ENCODE assay signal across 14 mouse cellular contexts in genomic region chr11:32232848-32233247, GRCm38 (mm10). TPM values are rescaled to one million over a fixed set of nuclear protein-coding genes. Genes with fewer than 3 reads are reported as not detected.
DNase-seq lines count a peak whose midpoint lies in the region; ATAC-seq and TF ChIP-seq lines count a peak whose summit lies in the region.
"Had no signal": no experiment of that assay in that cellular context is flagged by ENCODE, and none has a peak within 500 bp of the region (broad histone marks: within the 10 kb centered on the region; RNA-seq: fewer than 3 reads in every experiment).

No protein-coding gene starts in this region.

- peak; percentile 19; the same call in 1 of the 2 replicates for ATAC-seq in hindbrain, embryonic 16.5 days
- ATAC-seq in liver, embryonic 11.5 days (replicated peaks; ENCODE audit: low FRiP score): no peak
- ATAC-seq: activated CD4-positive, CD25-positive, alpha-beta regulatory T cell, adult 4 months; forebrain, postnatal 0 days had no signal

- no peak overlapping the region for H3K9ac ChIP-seq in hindbrain, embryonic 16.5 days (ENCODE audit: low read depth, low read length)
- H3K9ac ChIP-seq in liver, embryonic 11.5 days (ENCODE audit: low read depth, low read length): no peak overlapping the region
- H3K9ac ChIP-seq: embryonic facial prominence, embryonic 12.5 days; forebrain, postnatal 0 days had no signal

- TF ChIP-seq CTCF in layer of hippocampus, adult 2 months (conservative IDR thresholded peaks at IDR 0.05): no peak

- peaks cover 27% of the 10 kb centered on the region for H3K4me1 ChIP-seq in hindbrain, embryonic 16.5 days (ENCODE audit: control insufficient read depth, insufficient read depth, low read depth, low read length)
- no peaks in the 10 kb centered on the region for H3K4me1 ChIP-seq in liver, embryonic 11.5 days (replicated peaks; ENCODE audit: control insufficient read depth, insufficient read depth, low read length)

- H3K4me3 ChIP-seq in layer of hippocampus, adult 2 months: no peak overlapping the region
- no peak overlapping the region for H3K4me3 ChIP-seq in hindbrain, embryonic 16.5 days (ENCODE audit: low read length)
- H3K4me3 ChIP-seq in liver, embryonic 11.5 days (ENCODE audit: low read depth, low read length): no peak overlapping the region
- H3K4me3 ChIP-seq: embryonic facial prominence, embryonic 12.5 days had no signal

- peaks cover 11% of the 10 kb centered on the region for H3K36me3 ChIP-seq in hindbrain, embryonic 16.5 days (ENCODE audit: control insufficient read depth, insufficient read depth, low read length)
- H3K36me3 ChIP-seq in liver, embryonic 11.5 days (ENCODE audit: control insufficient read depth, insufficient read depth, low read length): peaks cover 43% of the 10 kb centered on the region

- H3K9me3 ChIP-seq in hindbrain, embryonic 16.5 days (ENCODE audit: control insufficient read depth, low read length): no peaks in the 10 kb centered on the region
- H3K9me3 ChIP-seq in liver, embryonic 11.5 days (ENCODE audit: control insufficient read depth, low read length): no peaks in the 10 kb centered on the region
- H3K9me3 ChIP-seq: embryonic facial prominence, embryonic 12.5 days had no signal

- H3K4me2 ChIP-seq in hindbrain, embryonic 16.5 days (ENCODE audit: low read length): no peak overlapping the region
- no peak overlapping the region for H3K4me2 ChIP-seq in liver, embryonic 11.5 days
- H3K4me2 ChIP-seq: embryonic facial prominence, embryonic 12.5 days had no signal

- H3K27me3 ChIP-seq in hindbrain, embryonic 16.5 days (replicated peaks; ENCODE audit: control insufficient read depth, insufficient read depth, low read length): no peaks in the 10 kb centered on the region
- H3K27me3 ChIP-seq in liver, embryonic 11.5 days (replicated peaks; ENCODE audit: control insufficient read depth, insufficient read depth, low read length): no peaks in the 10 kb centered on the region
- H3K27me3 ChIP-seq: embryonic facial prominence, embryonic 12.5 days had no signal

- DNase-seq in heart, adult 11 months: peak; percentile 90
- no peak for DNase-seq in heart, postnatal 14 days
- DNase-seq in layer of hippocampus, adult 2 months (ENCODE audit: low spot score in 2 of 2): no peak
- no peak for DNase-seq in layer of hippocampus, adult 9-10 months (ENCODE audit: low spot score)
- peak; percentile 29 for DNase-seq in cerebellum, adult 8-10 months
- DNase-seq in adrenal gland, postnatal 25 days: no peak
- DNase-seq in liver, embryonic 11.5 days (ENCODE audit: low spot score): no peak
- DNase-seq: forebrain, postnatal 0 days had no signal

- intact Hi-C loops in heart, postnatal 14 days (cut with DNase I): no loop called here

- WGBS in hindbrain, embryonic 16.5 days: 73% methylated on average over 10 of the region's 10 CpGs
- WGBS in liver, embryonic 11.5 days: 91% methylated on average over 10 of the region's 10 CpGs

- peak overlapping the region; percentile 28; the same call in 1 of the 2 replicates for H3K27ac ChIP-seq in layer of hippocampus, adult 2 months
- H3K27ac ChIP-seq in hindbrain, embryonic 16.5 days (ENCODE audit: low read depth, low read length): no peak overlapping the region
- no peak overlapping the region for H3K27ac ChIP-seq in liver, embryonic 11.5 days (ENCODE audit: low read depth, low read length)
- H3K27ac ChIP-seq: embryonic facial prominence, embryonic 12.5 days had no signal

RNA-seq across cellular contexts. Expression of gene Mpg, which starts 6.5 kb away (rescaled TPM):
- 1 to 10 TPM; 6.5 to 8.5 TPM for total RNA-seq in heart, postnatal 14 days (2021)
- total RNA-seq in layer of hippocampus, adult 2 months (2021): 10 to 100 TPM; 15.6 to 20.5 TPM
- polyA plus RNA-seq in hindbrain, embryonic 16.5 days (2015; fragmentation: Nextera tagmentation; extraction: Ambion mirVana): 34.7 and 35.0 TPM in 2 replicates
- 18.5 and 22.9 TPM in 2 replicates for total RNA-seq in adrenal gland, postnatal 25 days (2021)
- polyA plus RNA-seq in liver, embryonic 11.5 days (2014; fragmentation: Nextera tagmentation; extraction: Ambion mirVana): 29.6 and 30.8 TPM in 2 replicates

RNA-seq across cellular contexts. Expression of gene Rhbdf1, which starts 10.7 kb away (rescaled TPM):
- total RNA-seq in heart, postnatal 14 days (2021): 10 to 100 TPM; 22.3 to 23.3 TPM
- 10 to 100 TPM; 13.4 to 13.8 TPM for total RNA-seq in layer of hippocampus, adult 2 months (2021)
- polyA plus RNA-seq in hindbrain, embryonic 16.5 days (2015; fragmentation: Nextera tagmentation; extraction: Ambion mirVana): 27.1 and 28.7 TPM in 2 replicates
- total RNA-seq in adrenal gland, postnatal 25 days (2021): 27.6 and 27.9 TPM in 2 replicates
- 16.9 and 19.1 TPM in 2 replicates for polyA plus RNA-seq in liver, embryonic 11.5 days (2014; fragmentation: Nextera tagmentation; extraction: Ambion mirVana)
- total RNA-seq: megakaryocyte-erythroid progenitor cell, adult 5-6 weeks had no signal

RNA-seq across cellular contexts. Expression of gene Snrnp25, which starts 27.6 kb away (rescaled TPM):
- total RNA-seq in heart, postnatal 14 days (2021): 10 to 100 TPM; 11.4 to 11.5 TPM
- total RNA-seq in layer of hippocampus, adult 2 months (2021): 10 to 100 TPM; 20.6 to 22.4 TPM
- 45.6 and 49.9 TPM in 2 replicates for polyA plus RNA-seq in hindbrain, embryonic 16.5 days (2015; fragmentation: Nextera tagmentation; extraction: Ambion mirVana)
- total RNA-seq in adrenal gland, postnatal 25 days (2021): 11.3 and 15.4 TPM in 2 replicates
- 96.7 and 114 TPM in 2 replicates for polyA plus RNA-seq in liver, embryonic 11.5 days (2014; fragmentation: Nextera tagmentation; extraction: Ambion mirVana)

RNA-seq across cellular contexts. Expression of gene Il9r, which starts 32.8 kb away (rescaled TPM):
- under 1 TPM in 1 of 2 experiments, not detected in 1; 0.61 TPM for total RNA-seq in heart, postnatal 14 days (2021)
- total RNA-seq in layer of hippocampus, adult 2 months (2021): not detected
- polyA plus RNA-seq in hindbrain, embryonic 16.5 days (2015; fragmentation: Nextera tagmentation; extraction: Ambion mirVana): not detected in 2 replicates
- total RNA-seq in adrenal gland, postnatal 25 days (2021): not detected in 2 replicates
- polyA plus RNA-seq in liver, embryonic 11.5 days (2014; fragmentation: Nextera tagmentation; extraction: Ambion mirVana): 0.53 and 0.62 TPM in 2 replicates
- total RNA-seq: forebrain, postnatal 0 days; left cerebral cortex, postnatal 14 days; megakaryocyte-erythroid progenitor cell, adult 5-6 weeks had no signal
- polyA plus RNA-seq: embryonic facial prominence, embryonic 12.5 days; forebrain, postnatal 0 days; liver, embryonic 16.5 days had no signal

RNA-seq across cellular contexts. Expression of gene Nprl3, which starts 34.7 kb away (rescaled TPM):
- total RNA-seq in heart, postnatal 14 days (2021): 10 to 100 TPM; 24.9 to 29.3 TPM
- 10 to 100 TPM; 62.0 to 64.1 TPM for total RNA-seq in layer of hippocampus, adult 2 months (2021)
- 42.6 and 43.9 TPM in 2 replicates for polyA plus RNA-seq in hindbrain, embryonic 16.5 days (2015; fragmentation: Nextera tagmentation; extraction: Ambion mirVana)
- total RNA-seq in adrenal gland, postnatal 25 days (2021): 79.0 and 83.9 TPM in 2 replicates
- polyA plus RNA-seq in liver, embryonic 11.5 days (2014; fragmentation: Nextera tagmentation; extraction: Ambion mirVana): 31.0 and 38.1 TPM in 2 replicates

Comparison
In these comparisons a context has a peak if more than half of its experiments do, and no peak if none do; other contexts are left out.
1. DNase-seq: peak in heart, adult 11 months (single experiment) and cerebellum, adult 8-10 months (single experiment); none in heart, postnatal 14 days (0 of 2), layer of hippocampus, adult 2 months (0 of 2), layer of hippocampus, adult 9-10 months (single experiment), adrenal gland, postnatal 25 days (single experiment) and liver, embryonic 11.5 days (single experiment).